Mouse (Mus musculus) hindbrain, embryonic 11.5 days (tissue): ENCODE measurements around the gene Als2cl. TPM values are rescaled to one million over a fixed set of nuclear protein-coding genes. Genes with fewer than 3 reads are reported as not detected.

Experiments used
- ATAC-seq: fragments of 200-750 bp; cut with Nextera tagmentation; 2 replicates; pipeline ENCODE4 v1.8.0; 2017; ENCODE audit warnings: mild to moderate bottlenecking, moderate TSS enrichment, moderate library complexity; ENCODE audit not compliant: low FRiP score
- DNase-seq: peaks from one replicate; pipeline ENCODE4 v3.0.0-alpha.2; 2015; ENCODE audit warnings: low spot score
- H3K27ac ChIP-seq: fragments of 300-500 bp; sonication (generic); 2 replicates; pipeline ENCODE4 v1.5.1; 2014; ENCODE audit warnings: mild to moderate bottlenecking, low read depth, low read length
- H3K27me3 ChIP-seq: fragments of 300-500 bp; sonication (generic); 2 replicates; pipeline ENCODE4 v1.6.1; 2014; ENCODE audit warnings: mild to moderate bottlenecking, low read length, moderate library complexity, mixed read lengths; ENCODE audit not compliant: control insufficient read depth, insufficient read depth
- H3K36me3 ChIP-seq: fragments of 300-500 bp; sonication (generic); 2 replicates; pipeline ENCODE4 v1.6.1; 2014; ENCODE audit warnings: mild to moderate bottlenecking, low read length, moderate library complexity, mixed read lengths; ENCODE audit not compliant: control insufficient read depth, insufficient read depth
- H3K4me1 ChIP-seq: fragments of 300-500 bp; sonication (generic); replicated peaks from 2 replicates; pipeline ENCODE4 v1.6.1; 2014; ENCODE audit warnings: low read length, mixed read lengths; ENCODE audit not compliant: control insufficient read depth, insufficient read depth
- H3K4me2 ChIP-seq: fragments of 300-500 bp; sonication (generic); replicated peaks from 2 replicates; pipeline ENCODE4 v1.6.1; 2014; ENCODE audit warnings: mild to moderate bottlenecking, low read depth, low read length
- H3K4me3 ChIP-seq: fragments of 300-500 bp; sonication (generic); 2 replicates; pipeline ENCODE4 v1.5.1; 2014; ENCODE audit warnings: low read depth, low read length
- H3K9ac ChIP-seq: fragments of 300-500 bp; sonication (generic); 2 replicates; pipeline ENCODE4 v1.6.1; 2014; ENCODE audit warnings: low read depth, low read length
- H3K9me3 ChIP-seq: fragments of 300-500 bp; sonication (generic); 2 replicates; pipeline ENCODE4 v1.6.1; 2016; ENCODE audit warnings: low read length; ENCODE audit not compliant: control insufficient read depth
- WGBS: fragments of 180-500 bp; shearing (Covaris S2); extraction: QIAGEN DNeasy Blood & Tissue Kit; methylation state at CpG from one replicate; pipeline ENCODE4 v1.1.7; 2014; 5-methylcytosine and 5-hydroxymethylcytosine counted together
- polyA plus RNA-seq: library from polyadenylated mRNA; unstranded; fragments of >200 nt; fragmentation: Nextera tagmentation; extraction: Ambion mirVana; gene quantifications from 2 replicates; pipeline ENCODE4 v1.2.1, GENCODE M21; 2014

The Als2cl gene
- polyA plus RNA-seq, 1 experiment from 2014 or later: 1.1 TPM

DNA sequence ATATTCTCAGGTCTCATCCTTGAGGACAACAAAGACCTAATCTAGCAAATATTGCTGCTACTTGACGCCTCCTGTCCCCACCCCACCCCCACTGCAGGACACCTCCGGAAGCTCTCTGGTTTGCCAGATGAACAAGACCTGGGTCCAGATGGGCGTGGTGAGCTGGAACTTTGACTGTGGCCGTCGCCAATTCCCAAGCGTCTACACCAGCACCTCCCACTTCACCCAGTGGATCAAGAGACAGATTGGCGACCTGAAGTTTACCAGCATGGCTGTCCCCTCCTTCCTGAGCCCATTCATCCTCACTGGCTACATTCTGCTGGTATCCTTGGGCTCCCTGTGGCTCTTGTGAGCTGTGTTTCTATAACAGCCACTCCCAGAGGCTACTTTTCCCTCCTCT, 23.8 kb upstream of the Als2cl start:
- H3K27me3 ChIP-seq: peaks cover 6% of the 10 kb centered on the region; the same call in 1 of the 2 replicates
- no peaks in the 10 kb centered on the region for H3K36me3 ChIP-seq
- H3K4me3 ChIP-seq: no peak overlapping the region
- 73% methylated on average over 7 of the region's 7 CpGs for WGBS
- no peak overlapping the region for H3K27ac ChIP-seq
- 0 out of 2 replicates have a peak, but pooled peaks cover 3% of the 10 kb centered on the region for H3K4me1 ChIP-seq
- ATAC-seq (no peak), DNase-seq (no peak)
- no peak overlapping the region for H3K4me2 ChIP-seq
- H3K9me3 ChIP-seq: no peaks in the 10 kb centered on the region
- no peak overlapping the region for H3K9ac ChIP-seq

DNA sequence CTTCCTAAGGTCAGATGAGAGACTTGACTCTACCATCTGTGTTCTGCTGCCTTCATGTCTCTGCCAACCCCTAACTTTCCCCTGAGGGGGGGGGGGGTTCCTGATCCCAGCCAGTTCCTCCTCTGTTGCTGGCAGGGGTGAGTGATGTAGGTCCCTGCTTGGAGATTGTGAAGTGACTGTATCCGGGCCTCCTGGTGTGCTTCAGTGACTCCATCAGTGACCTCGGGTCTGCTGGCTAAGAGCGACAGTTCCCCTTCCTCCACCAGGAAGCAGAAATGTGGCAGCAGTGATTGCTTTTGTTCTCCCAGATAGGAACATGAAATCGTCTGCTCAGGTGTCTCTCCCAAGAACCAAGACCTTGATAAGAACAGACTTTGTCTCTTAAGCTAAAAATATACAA, 22.8 kb upstream of the Als2cl start:
- H3K4me3 ChIP-seq: no peak overlapping the region
- H3K9ac ChIP-seq: no peak overlapping the region
- H3K27ac ChIP-seq: no peak overlapping the region
- no peak overlapping the region for H3K4me2 ChIP-seq
- no peaks in the 10 kb centered on the region for H3K36me3 ChIP-seq
- H3K27me3 ChIP-seq: peaks cover 6% of the 10 kb centered on the region; the same call in 1 of the 2 replicates
- H3K9me3 ChIP-seq: no peaks in the 10 kb centered on the region
- ATAC-seq (no peak), DNase-seq (no peak)
- WGBS: 59% methylated on average over 4 of the region's 4 CpGs
- H3K4me1 ChIP-seq: 0 out of 2 replicates have a peak, but pooled peaks cover 3% of the 10 kb centered on the region

DNA sequence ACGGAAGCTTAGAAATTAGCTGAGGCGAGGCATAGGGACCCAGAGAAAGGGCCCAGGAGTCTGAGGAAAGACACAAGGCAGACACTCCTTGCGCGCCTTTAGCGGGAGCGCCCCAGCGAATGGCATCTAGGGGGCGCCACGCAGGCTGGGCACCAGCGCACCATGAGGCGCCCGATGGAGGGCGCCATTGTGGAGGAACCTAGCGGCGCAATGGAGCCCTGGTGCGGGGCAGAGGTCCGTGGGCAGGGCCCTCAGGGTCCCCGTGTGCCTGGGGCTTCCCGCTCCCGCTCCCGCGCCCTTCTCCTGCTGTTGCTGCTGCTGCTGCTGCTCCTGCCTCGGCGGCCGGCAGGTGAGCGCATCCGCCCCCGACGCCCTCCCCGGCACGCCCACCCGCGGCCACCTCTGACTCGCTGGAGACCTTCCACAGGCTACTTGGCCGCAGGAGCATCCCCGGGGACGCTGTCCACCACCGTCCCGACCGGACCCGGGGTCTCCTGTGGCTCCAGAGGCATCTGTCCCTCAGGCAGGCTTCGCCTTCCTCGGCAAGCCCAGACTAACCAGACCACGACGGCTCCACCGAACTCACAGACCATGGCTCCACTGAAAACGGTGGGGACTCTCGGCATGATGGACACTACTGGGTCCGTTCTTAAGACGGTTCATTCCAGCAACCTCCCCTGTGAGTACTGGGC, 21.7 kb upstream of the Als2cl start, which contains the start of gene Prss50:
Gene Prss50 (plus strand): TSS at position 187 of the 692 bp plus-strand sequence.
- WGBS: 9% methylated on average over 38 of the region's 50 CpGs
- 0 out of 2 replicates have a peak within 1 kb of the TSS, but pooled peaks have one; percentile 31 for H3K9ac ChIP-seq
- H3K4me3 ChIP-seq: peak within 1 kb of the TSS; percentile 30

DNA sequence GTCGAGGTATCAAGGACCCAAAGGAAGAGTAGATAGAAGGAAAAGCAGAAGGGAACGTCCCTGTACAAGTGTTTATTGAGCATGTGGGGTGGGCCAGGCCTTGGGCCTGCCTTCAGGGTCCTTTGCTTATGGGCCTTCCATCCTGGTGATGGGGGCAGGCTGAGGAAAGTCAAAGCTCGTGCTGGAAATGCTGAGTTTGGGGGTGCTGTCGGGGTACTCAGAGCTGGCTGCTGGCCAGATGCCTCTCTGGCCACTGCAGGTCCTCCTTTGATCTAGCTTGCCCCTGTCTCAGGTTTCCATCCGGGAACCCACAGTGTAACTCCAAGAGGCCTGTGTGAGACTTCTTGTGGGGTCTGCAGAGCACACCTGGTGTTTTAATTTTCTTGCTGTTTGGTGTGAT, 21.1 kb upstream of the Als2cl start:
- Histone ChIP-seq H3K36me3 (no peaks in the 10 kb centered on the region), H3K4me1 (0 out of 2 replicates have a peak, but pooled peaks cover 3% of the 10 kb centered on the region), H3K27ac (no peak overlapping the region), H3K9me3 (no peaks in the 10 kb centered on the region), H3K4me3 (no peak overlapping the region), H3K27me3 (peaks cover 6% of the 10 kb centered on the region; the same call in 1 of the 2 replicates), H3K9ac (no peak overlapping the region), H3K4me2 (no peak overlapping the region)
- ATAC-seq (no peak), DNase-seq (no peak)
- 47% methylated on average over 5 of the region's 5 CpGs for WGBS

More for the DNA sequence above, 21.7 kb upstream of the Als2cl start, which contains the start of gene Prss50:
- H3K4me1 ChIP-seq: 0 out of 2 replicates have a peak, but pooled peaks cover 3% of the 10 kb centered on the region
- H3K36me3 ChIP-seq: no peaks in the 10 kb centered on the region
- DNase-seq: peak; percentile 68
- peak within 1 kb of the TSS; percentile 58 for H3K4me2 ChIP-seq
- no peak for ATAC-seq
- no peaks in the 10 kb centered on the region for H3K9me3 ChIP-seq
- H3K27me3 ChIP-seq: peaks cover 6% of the 10 kb centered on the region; the same call in 1 of the 2 replicates
- H3K27ac ChIP-seq: no peak within 1 kb of the TSS

DNA sequence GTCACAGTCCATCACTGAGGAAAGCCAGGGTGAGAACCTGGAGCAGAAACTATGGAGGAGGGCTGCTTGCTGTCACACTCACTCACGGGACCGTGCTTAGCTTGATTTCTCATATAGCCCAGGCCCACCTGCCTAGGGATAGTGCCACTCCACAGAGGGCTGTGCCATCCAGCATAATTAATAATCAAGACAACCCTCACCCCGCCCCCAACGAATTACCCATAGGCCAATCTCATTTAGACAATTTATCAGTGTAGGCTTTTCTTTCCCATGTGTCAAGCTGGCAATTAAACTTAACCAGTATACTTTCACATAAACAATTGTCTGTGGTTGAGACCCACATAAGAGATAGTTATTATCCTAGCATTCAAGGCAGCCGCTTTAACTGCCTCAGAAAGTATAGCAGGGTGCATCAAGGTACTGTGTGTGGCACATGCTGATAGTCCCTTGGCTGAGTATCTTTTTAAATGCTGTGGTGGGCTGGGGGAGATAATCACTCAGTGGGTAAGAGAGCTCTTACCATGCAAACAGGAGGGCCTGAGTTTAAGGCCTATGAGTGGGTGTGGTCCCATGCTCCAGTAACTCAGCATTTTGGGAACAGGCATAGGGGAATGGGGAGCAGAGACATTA, 20.6 kb upstream of the Als2cl start:
- Histone ChIP-seq H3K4me3 (no peak overlapping the region), H3K4me1 (0 out of 2 replicates have a peak, but pooled peaks cover 3% of the 10 kb centered on the region), H3K27ac (no peak overlapping the region), H3K9ac (no peak overlapping the region), H3K4me2 (no peak overlapping the region), H3K9me3 (no peaks in the 10 kb centered on the region), H3K27me3 (peaks cover 6% of the 10 kb centered on the region; the same call in 1 of the 2 replicates), H3K36me3 (no peaks in the 10 kb centered on the region)
- ATAC-seq: no peak
- 80% methylated on average over 5 of the region's 5 CpGs for WGBS
- DNase-seq: no peak

DNA sequence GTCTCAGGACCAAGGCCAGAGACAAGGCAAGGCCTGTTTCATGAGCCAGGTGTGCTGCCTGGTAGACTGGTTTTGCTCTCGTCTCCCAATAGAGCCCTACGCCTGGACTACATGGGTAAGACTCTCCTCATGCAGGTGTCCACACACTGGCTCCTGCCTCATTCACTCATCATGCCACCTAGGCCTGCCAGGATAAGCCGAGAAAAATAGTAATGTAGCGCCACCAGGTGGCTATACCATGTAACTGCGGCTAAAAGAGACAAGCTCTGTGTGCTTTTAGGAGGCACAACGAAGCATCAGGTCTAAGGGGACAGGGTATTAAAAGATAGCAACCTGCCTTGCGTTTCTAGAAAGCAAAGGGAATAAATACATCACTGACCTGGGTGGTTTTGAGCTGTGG, 8.6 kb upstream of the Als2cl start:
- no peak overlapping the region for H3K9ac ChIP-seq
- no peak overlapping the region for H3K4me3 ChIP-seq
- DNase-seq (peak; percentile 76), ATAC-seq (no peak)
- peaks cover 11% of the 10 kb centered on the region for H3K27me3 ChIP-seq
- H3K27ac ChIP-seq: no peak overlapping the region
- H3K9me3 ChIP-seq: no peaks in the 10 kb centered on the region
- no peak overlapping the region for H3K4me2 ChIP-seq
- H3K4me1 ChIP-seq: peaks cover 22% of the 10 kb centered on the region
- WGBS: 14% methylated on average over 7 of the region's 7 CpGs
- H3K36me3 ChIP-seq: no peaks in the 10 kb centered on the region

DNA sequence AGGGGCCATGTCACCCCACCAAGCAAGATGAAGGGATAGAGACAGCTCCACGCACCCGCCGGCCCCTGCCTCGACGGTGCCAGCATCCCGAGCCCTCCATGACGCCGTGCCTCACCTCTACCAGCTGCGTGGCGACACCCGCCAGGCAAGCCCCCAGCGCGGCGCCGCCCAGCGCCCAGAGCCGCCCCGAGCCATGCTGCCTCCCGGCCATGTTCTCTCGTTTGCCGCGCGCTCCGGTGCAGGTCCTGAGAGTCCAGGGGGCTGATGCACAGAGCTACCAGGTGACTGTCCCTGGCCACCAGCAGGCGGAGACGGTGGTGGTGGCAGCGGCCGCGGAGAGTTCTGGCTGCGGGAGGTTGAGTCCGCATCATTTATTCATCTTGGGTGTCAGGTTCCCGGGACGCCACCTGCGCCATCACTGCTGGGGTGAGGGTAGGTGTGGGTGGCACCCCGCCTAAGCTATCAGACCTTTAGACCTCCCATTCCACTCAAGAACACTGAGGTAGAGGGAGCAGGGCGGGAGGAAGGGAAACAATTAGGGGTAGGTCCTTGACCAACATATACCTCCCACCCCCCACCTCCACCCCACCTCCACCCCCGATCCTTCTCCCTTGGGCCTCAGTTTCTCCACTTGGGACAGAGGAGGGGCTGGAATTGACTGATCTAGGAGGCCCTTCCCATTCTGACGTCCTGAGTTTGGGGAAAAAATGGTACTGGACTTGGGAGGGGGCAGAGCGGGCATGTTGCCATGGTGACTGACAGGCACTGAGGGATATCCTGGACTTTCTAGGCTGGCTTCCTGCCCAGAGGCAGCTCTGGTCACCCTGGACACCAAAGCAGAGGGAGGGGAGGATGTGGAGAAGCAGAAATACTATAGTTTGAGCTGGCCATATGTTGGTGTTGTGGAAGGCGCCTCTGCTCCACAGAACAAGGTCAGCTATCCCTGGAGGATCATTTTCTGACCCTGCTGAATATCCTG, 5.7 kb upstream of the Als2cl start:
- Histone ChIP-seq H3K27me3 (peaks cover 20% of the 10 kb centered on the region), H3K9ac (peak overlapping the region; percentile 42), H3K4me2 (peak overlapping the region; percentile 55), H3K36me3 (no peaks in the 10 kb centered on the region), H3K4me1 (peaks cover 22% of the 10 kb centered on the region), H3K4me3 (peak overlapping the region; percentile 21), H3K27ac (no peak overlapping the region; the same call in 1 of the 2 replicates), H3K9me3 (no peaks in the 10 kb centered on the region)
- ATAC-seq: peak; percentile 69
- 10% methylated on average over 34 of the region's 40 CpGs for WGBS
- peak; percentile 54 for DNase-seq

DNA sequence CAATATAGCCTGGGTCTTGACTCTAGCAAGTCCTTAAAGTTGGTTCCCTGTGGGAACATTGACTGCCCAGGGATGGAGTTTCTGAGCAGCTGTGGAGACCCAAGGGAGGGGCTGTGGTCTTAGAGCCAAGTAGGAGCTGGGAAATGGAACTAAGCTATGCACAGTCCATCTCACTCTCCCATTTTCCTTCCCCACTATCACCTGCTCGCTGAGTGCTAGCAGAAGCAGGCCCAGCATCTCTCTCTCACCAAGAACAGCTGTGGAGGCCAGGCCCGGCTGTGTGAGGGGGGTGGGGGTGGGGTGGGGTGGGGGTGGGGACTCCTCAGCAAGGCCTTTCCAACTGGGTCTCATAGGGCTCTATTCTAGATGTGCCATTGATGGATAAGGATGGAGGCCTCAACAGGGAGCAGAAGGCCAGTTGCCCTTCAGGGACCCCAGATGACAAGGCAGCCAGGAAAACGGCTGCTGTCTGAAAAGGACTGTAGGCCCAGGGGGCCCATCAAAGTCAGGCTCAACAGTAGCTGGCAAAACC, 4.9 kb upstream of the Als2cl start:
- WGBS: 7% methylated on average over 3 of the region's 3 CpGs
- Histone ChIP-seq H3K9me3 (no peaks in the 10 kb centered on the region), H3K36me3 (no peaks in the 10 kb centered on the region), H3K27me3 (peaks cover 27% of the 10 kb centered on the region), H3K9ac (no peak overlapping the region), H3K27ac (no peak overlapping the region; the same call in 1 of the 2 replicates), H3K4me2 (peak overlapping the region; percentile 2; the same call in 1 of the 2 replicates), H3K4me1 (peaks cover 24% of the 10 kb centered on the region), H3K4me3 (no peak overlapping the region)
- DNase-seq (peak; percentile 42), ATAC-seq (peak; percentile 82)
